Mouse (Mus musculus): Measurements from ENCODE around the gene Naa40.

Naa40 gene

DNA sequence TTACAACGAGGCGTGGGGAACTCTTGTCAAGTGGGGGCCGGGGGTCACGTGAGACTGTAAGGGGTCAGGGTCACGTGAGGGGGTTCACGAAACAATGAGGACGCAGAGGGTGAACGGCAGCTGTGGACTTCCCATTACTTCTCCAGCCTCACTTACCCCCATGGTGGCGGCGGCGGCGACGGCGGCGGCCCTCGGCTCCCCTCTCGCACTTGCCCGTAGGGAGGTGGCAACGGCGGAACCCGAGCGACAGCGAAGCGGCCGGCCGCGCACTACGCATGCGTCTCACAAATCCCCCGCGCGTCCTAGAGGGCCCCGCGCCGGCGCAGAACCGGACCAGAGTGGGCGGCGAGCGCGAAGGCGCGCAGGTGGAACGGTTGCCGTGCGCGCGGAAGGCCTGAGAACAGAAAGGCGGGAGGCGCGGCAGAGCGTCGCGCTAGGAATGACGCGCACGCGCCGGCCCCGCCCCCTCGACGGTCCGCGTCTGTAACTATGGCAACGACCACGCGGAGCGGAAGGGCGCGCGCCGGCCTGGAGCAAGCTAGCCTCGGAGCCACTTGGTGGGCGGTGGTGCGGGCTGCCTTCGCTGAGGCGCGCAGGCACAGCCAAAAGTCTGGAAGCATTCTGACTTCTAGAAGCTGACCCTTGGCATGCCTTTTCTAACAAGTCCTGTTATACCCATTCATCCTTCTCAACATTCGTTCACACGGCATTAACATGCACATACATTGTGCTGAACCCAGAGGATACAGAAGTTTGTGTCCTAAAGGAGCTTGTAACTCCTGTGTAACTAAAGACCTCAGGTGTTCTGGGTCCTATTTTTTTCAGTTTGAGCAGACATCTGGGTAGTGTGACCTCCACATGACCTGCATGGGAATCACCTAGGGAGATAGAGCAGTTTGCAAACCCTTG lies at the start of gene Naa40:
TSS of gene Naa40 (minus strand) at position 402 of the 909 bp plus-strand sequence.
- in situ Hi-C loops (cut with MboI, MseI) = no loop called here

- in situ Hi-C loops (cut with MboI, MseI) = loop anchor here (10.0 kb wide), 1 partner anchor 55 kb away; no protein-coding TSS in a partner anchor
These were observed 48.8 kb upstream of the Naa40 start for GRCm38 (mm10) chr19:7289767-7290166.

GRCm38 (mm10) chr19:7288288-7288687 lies 47.3 kb upstream of the Naa40 start:
- in situ Hi-C loops (cut with MboI, MseI) = loop anchor here (10.0 kb wide), 1 partner anchor 53 kb away; no protein-coding TSS in a partner anchor

DNA sequence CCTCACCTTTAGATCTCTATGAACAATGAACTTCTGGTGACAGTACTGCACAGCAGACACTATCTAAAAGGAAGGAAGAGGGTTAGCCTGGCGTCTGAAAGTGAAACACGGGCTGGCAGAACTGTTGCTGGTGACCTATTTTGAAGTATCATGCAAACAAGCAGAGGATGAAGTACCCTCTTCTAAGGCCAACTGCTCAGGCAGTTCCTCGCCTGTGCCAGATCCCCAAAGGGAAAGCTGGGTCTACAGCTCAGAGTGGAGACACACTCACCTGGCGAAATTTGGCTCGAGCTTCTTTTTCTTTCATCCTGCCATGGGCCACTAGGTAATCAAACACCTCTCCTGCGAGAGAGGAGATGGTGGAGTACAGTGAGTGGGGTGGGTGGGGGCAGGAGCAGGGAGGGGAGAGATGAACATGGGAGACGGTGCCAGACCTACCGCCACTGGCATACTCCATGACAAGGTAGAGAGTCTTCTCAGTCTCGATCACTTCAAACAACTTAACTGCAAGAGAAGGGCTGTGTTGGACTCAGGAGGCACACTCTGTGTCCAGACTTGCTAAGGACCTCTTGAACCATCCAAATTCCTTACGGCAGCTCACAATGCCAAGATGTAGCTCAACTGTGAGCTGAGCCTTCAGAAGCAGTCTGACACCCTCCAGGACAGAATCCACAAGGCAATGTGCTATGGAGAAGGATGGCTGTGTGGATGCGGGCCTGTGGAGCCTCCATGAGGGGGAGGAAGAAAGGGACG lies 45.8 kb upstream of the Naa40 start:
- in situ Hi-C loops (cut with MboI, MseI) = loop anchor here (10.0 kb wide), 1 partner anchor 52 kb away; no protein-coding TSS in a partner anchor

DNA sequence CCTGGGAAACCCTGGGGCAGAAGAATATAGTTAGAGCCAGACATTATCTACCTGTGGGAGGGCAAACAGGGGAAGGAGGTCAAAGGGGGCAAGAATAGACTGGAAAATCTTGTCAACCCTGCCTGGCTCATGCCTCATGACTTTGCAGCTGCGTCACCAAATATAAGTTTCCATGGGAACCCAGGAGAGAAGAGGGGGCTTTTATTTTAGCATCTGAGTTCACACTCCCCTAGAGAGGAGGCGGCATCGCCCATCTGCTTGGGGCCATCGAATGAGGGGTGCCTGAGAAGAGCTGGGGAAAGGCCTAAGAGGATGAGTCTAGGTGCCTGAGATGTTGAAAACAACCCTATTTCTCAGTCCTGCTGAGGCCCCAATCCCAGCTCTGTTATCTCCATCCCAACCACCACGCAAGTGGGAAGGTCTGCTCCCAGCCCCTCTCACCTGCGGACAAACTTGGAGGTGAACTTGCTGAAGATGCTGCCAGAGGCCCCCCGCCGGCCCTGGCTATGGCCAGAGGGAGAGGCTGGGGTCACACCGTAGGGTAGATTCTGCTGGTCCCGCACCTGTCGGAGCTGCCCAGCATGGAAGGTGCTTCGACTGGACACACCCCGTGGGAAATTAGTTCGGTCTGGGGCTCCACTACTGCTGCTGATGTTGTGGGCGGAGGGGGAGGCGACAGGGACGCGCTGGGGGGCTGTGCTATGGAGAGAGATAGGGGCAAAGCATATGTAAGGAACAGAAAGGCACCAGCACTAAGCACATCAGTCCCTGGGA lies 39.8 kb upstream of the Naa40 start:
- in situ Hi-C loops (cut with MboI, MseI) = loop anchor here (10.0 kb wide), 1 partner anchor 46 kb away; no protein-coding TSS in a partner anchor

GRCm38 (mm10) chr19:7279114-7279513 lies 38.1 kb upstream of the Naa40 start:
- in situ Hi-C loops (cut with MboI, MseI) = no loop called here

- in situ Hi-C loops (cut with MboI, MseI) = no loop called here
These were observed 37.4 kb upstream of the Naa40 start for GRCm38 (mm10) chr19:7278200-7278906.

- in situ Hi-C loops (cut with MboI, MseI) = no loop called here
These were observed 35.8 kb upstream of the Naa40 start for GRCm38 (mm10) chr19:7276796-7277195.

GRCm38 (mm10) chr19:7276053-7276659 lies 35.2 kb upstream of the Naa40 start:
- in situ Hi-C loops (cut with MboI, MseI) = no loop called here

GRCm38 (mm10) chr19:7275131-7275789 lies 34.3 kb upstream of the Naa40 start:
- in situ Hi-C loops (cut with MboI, MseI) = no loop called here

- in situ Hi-C loops (cut with MboI, MseI) = no loop called here
These were observed 33.5 kb upstream of the Naa40 start for GRCm38 (mm10) chr19:7274326-7274990.

DNA sequence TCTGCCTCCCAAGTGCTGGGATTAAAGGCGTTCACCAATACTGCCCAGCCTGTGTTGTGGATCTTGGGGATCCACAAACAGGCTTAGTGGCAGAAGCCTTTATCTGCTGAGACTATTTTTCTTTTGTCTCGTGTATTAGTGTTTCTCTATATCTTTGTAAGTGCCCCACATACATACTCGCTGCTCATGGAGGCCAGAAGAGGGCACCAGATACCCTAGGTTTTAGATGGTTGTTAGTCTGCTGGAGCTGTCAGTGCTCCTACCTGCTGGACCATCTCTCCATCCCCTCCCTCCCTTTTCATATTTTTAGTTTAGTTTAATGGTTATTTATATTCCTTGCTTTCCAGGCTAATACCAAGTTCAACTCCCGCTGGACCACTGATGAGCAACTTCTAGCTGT lies 32.5 kb upstream of the Naa40 start:
- in situ Hi-C loops (cut with MboI, MseI) = no loop called here

GRCm38 (mm10) chr19:7269290-7270044 lies 28.5 kb upstream of the Naa40 start:
- in situ Hi-C loops (cut with MboI, MseI) = no loop called here

- in situ Hi-C loops (cut with MboI, MseI) = no loop called here
These were observed 27.7 kb upstream of the Naa40 start for GRCm38 (mm10) chr19:7268722-7269090.

DNA sequence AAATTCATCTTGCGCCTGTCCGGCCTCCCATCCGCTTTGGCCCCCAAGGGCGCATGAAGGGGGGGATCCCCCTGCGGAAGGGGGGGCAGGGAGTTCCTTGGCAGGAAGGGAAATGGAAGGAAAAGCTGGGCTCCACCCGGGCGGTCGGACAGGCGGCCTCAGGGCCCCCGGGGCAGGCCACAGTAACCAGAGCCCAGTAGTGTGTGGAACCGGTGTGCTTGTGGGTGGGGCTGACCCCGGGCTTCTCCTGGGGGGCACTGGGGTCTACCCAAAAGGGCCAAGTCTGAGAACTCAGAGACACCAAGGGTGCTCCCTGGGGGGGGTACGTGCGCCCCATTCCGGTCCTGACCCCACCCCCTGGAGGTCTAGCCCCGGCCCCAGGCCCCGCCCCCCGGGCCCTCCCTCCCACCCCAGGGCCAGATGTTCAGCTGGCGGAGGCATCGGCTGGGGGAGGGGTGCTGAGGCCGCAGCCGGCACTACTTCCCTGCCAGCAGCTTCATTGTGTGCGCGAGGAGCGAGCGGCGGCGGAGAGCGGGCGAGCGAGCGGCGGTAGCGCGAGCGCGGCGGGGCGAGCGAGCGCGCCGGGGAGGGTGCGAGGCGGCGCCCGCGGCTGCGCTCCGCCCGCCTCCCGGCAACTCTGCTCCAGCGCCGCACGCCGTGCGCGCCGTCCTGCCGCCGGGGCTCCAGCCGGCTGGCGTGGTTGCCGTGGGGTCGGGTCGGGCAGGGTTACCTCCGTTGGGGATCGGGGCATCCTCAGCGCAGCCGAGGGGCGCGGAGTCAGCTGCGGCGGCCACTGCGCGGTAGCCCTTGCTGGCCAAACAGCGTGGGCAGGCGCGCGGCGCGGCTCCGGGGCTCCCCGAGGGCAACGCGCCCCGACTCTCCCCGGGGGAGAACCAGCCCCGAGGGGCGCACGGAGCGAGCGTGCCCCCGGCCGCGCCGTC lies 27.1 kb upstream of the Naa40 start:
- in situ Hi-C loops (cut with MboI, MseI) = no loop called here

- in situ Hi-C loops (cut with MboI, MseI) = no loop called here
These were observed 26.2 kb upstream of the Naa40 start, which contains the start of gene Rcor2 for GRCm38 (mm10) chr19:7267091-7267741. Gene Rcor2 (plus strand): TSS chr19:7267325.

DNA sequence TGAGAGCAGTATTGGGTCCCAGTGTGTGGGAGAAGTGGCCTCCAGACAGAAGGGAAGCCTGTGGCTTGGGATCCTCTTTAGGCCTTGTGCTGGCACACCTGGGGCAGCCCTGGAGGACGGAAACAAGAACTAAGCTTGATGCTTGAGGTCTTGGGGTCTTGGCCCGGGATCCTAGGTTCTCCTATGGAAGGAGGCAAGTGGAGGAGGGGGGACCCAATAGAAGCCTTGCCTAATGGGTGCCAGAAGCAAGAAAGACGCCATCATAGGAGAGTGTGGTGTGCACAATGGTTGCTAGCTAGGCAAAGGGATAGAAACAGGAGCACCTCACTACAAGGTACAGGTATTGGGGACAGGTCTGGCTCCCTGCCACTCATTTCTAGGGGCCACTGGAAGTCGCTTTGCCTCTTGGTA lies 25.4 kb upstream of the Naa40 start:
- in situ Hi-C loops (cut with MboI, MseI) = no loop called here

All from T-helper 2 cell (primary cell).